Mouse (Mus musculus) heart, embryonic 11.5 days (tissue): ENCODE measurements around the gene Chmp2a. TPM values are rescaled to one million over a fixed set of nuclear protein-coding genes. Genes with fewer than 3 reads are reported as not detected.

Source experiments
- ATAC-seq: fragments of 200-750 bp; cut with Nextera tagmentation; replicated peaks from 2 replicates; pipeline ENCODE4 v1.8.0; 2017; ENCODE audit warnings: moderate library complexity; ENCODE audit not compliant: insufficient number of reproducible peaks, low FRiP score, low TSS enrichment
- H3K27ac ChIP-seq: fragments of 300-500 bp; sonication (generic); 2 replicates; pipeline ENCODE4 v1.5.1; 2014; ENCODE audit warnings: mild to moderate bottlenecking, low read depth, low read length
- H3K27me3 ChIP-seq: fragments of 300-500 bp; sonication (generic); 2 replicates; pipeline ENCODE4 v1.6.1; 2014; ENCODE audit warnings: mild to moderate bottlenecking, low read length, mixed read lengths; ENCODE audit not compliant: control insufficient read depth, insufficient read depth
- H3K36me3 ChIP-seq: fragments of 300-500 bp; sonication (generic); 2 replicates; pipeline ENCODE4 v1.6.1; 2014; ENCODE audit warnings: mild to moderate bottlenecking, low read length, moderate library complexity, mixed read lengths; ENCODE audit not compliant: control insufficient read depth, insufficient read depth
- H3K4me1 ChIP-seq: fragments of 300-500 bp; sonication (generic); 2 replicates; pipeline ENCODE4 v1.6.1; 2014; ENCODE audit warnings: low read length; ENCODE audit not compliant: control insufficient read depth, insufficient read depth
- H3K4me2 ChIP-seq: fragments of 300-500 bp; sonication (generic); 2 replicates; pipeline ENCODE4 v1.6.1; 2014; ENCODE audit warnings: mild to moderate bottlenecking, moderate library complexity
- H3K4me3 ChIP-seq: fragments of 300-500 bp; sonication (generic); 2 replicates; pipeline ENCODE4 v1.5.1; 2014; ENCODE audit warnings: low read depth, low read length
- H3K9ac ChIP-seq: fragments of 300-500 bp; sonication (generic); 2 replicates; pipeline ENCODE4 v1.6.1; 2014; ENCODE audit warnings: mild to moderate bottlenecking, low read depth, low read length, moderate library complexity
- H3K9me3 ChIP-seq: fragments of 300-500 bp; sonication (generic); replicated peaks from 2 replicates; pipeline ENCODE4 v1.6.1; 2016; ENCODE audit warnings: low read length; ENCODE audit not compliant: control insufficient read depth
- WGBS: fragments of 180-500 bp; shearing (Covaris S2); extraction: QIAGEN DNeasy Blood & Tissue Kit; methylation state at CpG from one replicate; pipeline ENCODE4 v1.1.7; 2014; ENCODE audit not compliant: insufficient replicate concordance; 5-methylcytosine and 5-hydroxymethylcytosine counted together
- polyA plus RNA-seq: library from polyadenylated mRNA; unstranded; fragments of >200 nt; fragmentation: Nextera tagmentation; extraction: Ambion mirVana; gene quantifications from 2 replicates; pipeline ENCODE4 v1.2.1, GENCODE M21; 2014

Chmp2a gene
- polyA plus RNA-seq, 1 experiment from 2014 or later = 149 TPM

- WGBS = 59% methylated on average over 4 of the region's 4 CpGs
- no peak for ATAC-seq
- H3K9ac ChIP-seq = no peak overlapping the region
- no peaks in the 10 kb centered on the region for H3K9me3 ChIP-seq
- H3K4me3 ChIP-seq = no peak overlapping the region
- H3K4me1 ChIP-seq = peaks cover 6% of the 10 kb centered on the region; the same call in 1 of the 2 replicates
- H3K4me2 ChIP-seq = no peak overlapping the region
- H3K27me3 ChIP-seq = no peaks in the 10 kb centered on the region
- H3K27ac ChIP-seq = no peak overlapping the region
- no peaks in the 10 kb centered on the region for H3K36me3 ChIP-seq
Measured at GRCm38 (mm10) chr7:13013671-13014070, 20.9 kb downstream of the Chmp2a start.

- Histone ChIP-seq H3K4me1 (peaks cover 13% of the 10 kb centered on the region; the same call in 1 of the 2 replicates), H3K27me3 (peaks cover 14% of the 10 kb centered on the region), H3K9ac (peak within 1 kb of the TSS; percentile 91), H3K36me3 (no peaks in the 10 kb centered on the region), H3K4me2 (peak within 1 kb of the TSS; percentile 93), H3K4me3 (peak within 1 kb of the TSS; percentile 70), H3K27ac (peak within 1 kb of the TSS; percentile 94), H3K9me3 (no peaks in the 10 kb centered on the region)
- ATAC-seq = no peak; the same call in 1 of the 2 replicates
- WGBS = 15% methylated on average over 26 of the region's 26 CpGs
Measured at GRCm38 (mm10) chr7:13010005-13010908, 24.4 kb downstream of the Chmp2a start, which contains the start of gene Zbtb45. Gene Zbtb45 (minus strand): TSS chr7:13010034.

GRCm38 (mm10) chr7:13009143-13010004 lies 25.2 kb downstream of the Chmp2a start:
- ATAC-seq = peak; percentile 81

GRCm38 (mm10) chr7:13007341-13008092 lies 27.1 kb downstream of the Chmp2a start:
- H3K27me3 ChIP-seq = peaks cover 14% of the 10 kb centered on the region
- H3K4me2 ChIP-seq = peak overlapping the region; percentile 44
- no peak for ATAC-seq
- WGBS = 30% methylated on average over 57 of the region's 57 CpGs
- H3K9ac ChIP-seq = peak overlapping the region; percentile 58; the same call in 1 of the 2 replicates
- peaks cover 13% of the 10 kb centered on the region; the same call in 1 of the 2 replicates for H3K4me1 ChIP-seq
- H3K9me3 ChIP-seq = no peaks in the 10 kb centered on the region
- H3K27ac ChIP-seq = no peak overlapping the region
- no peaks in the 10 kb centered on the region for H3K36me3 ChIP-seq
- peak overlapping the region; percentile 19; the same call in 1 of the 2 replicates for H3K4me3 ChIP-seq

More at GRCm38 (mm10) chr7:13009143-13010004, 25.2 kb downstream of the Chmp2a start:
- H3K4me2 ChIP-seq = peak overlapping the region; percentile 93
- H3K27ac ChIP-seq = peak overlapping the region; percentile 94
- H3K27me3 ChIP-seq = peaks cover 14% of the 10 kb centered on the region
- H3K9me3 ChIP-seq = no peaks in the 10 kb centered on the region
- WGBS = 1% methylated on average over 42 of the region's 42 CpGs
- H3K36me3 ChIP-seq = no peaks in the 10 kb centered on the region
- H3K4me1 ChIP-seq = peaks cover 13% of the 10 kb centered on the region; the same call in 1 of the 2 replicates
- peak overlapping the region; percentile 91 for H3K9ac ChIP-seq
- peak overlapping the region; percentile 70 for H3K4me3 ChIP-seq

GRCm38 (mm10) chr7:13006531-13006930 lies 28.1 kb downstream of the Chmp2a start:
- Histone ChIP-seq H3K4me2 (no peak overlapping the region), H3K9ac (no peak overlapping the region), H3K9me3 (no peaks in the 10 kb centered on the region), H3K4me3 (no peak overlapping the region), H3K27me3 (peaks cover 14% of the 10 kb centered on the region), H3K27ac (no peak overlapping the region), H3K36me3 (no peaks in the 10 kb centered on the region), H3K4me1 (peaks cover 13% of the 10 kb centered on the region; the same call in 1 of the 2 replicates)
- no peak for ATAC-seq
- WGBS = 84% methylated on average over 10 of the region's 10 CpGs

- Histone ChIP-seq H3K27me3 (peaks cover 14% of the 10 kb centered on the region), H3K4me2 (no peak overlapping the region), H3K9ac (no peak overlapping the region), H3K4me1 (peaks cover 13% of the 10 kb centered on the region; the same call in 1 of the 2 replicates), H3K36me3 (no peaks in the 10 kb centered on the region), H3K27ac (no peak overlapping the region), H3K4me3 (no peak overlapping the region), H3K9me3 (no peaks in the 10 kb centered on the region)
- no peak for ATAC-seq
- 82% methylated on average over 17 of the region's 17 CpGs for WGBS
Measured at GRCm38 (mm10) chr7:13006011-13006410, 28.6 kb downstream of the Chmp2a start.

GRCm38 (mm10) chr7:13003380-13003779 lies 31.2 kb downstream of the Chmp2a start:
- no peaks in the 10 kb centered on the region for H3K36me3 ChIP-seq
- no peak overlapping the region for H3K4me3 ChIP-seq
- no peak overlapping the region for H3K4me2 ChIP-seq
- WGBS = 74% methylated on average over 5 of the region's 5 CpGs
- H3K27me3 ChIP-seq = peaks cover 14% of the 10 kb centered on the region
- H3K27ac ChIP-seq = no peak overlapping the region
- ATAC-seq = no peak
- H3K9me3 ChIP-seq = no peaks in the 10 kb centered on the region
- peaks cover 7% of the 10 kb centered on the region; the same call in 1 of the 2 replicates for H3K4me1 ChIP-seq
- H3K9ac ChIP-seq = no peak overlapping the region

GRCm38 (mm10) chr7:13001584-13001983 lies 33.0 kb downstream of the Chmp2a start:
- Histone ChIP-seq H3K4me2 (no peak overlapping the region), H3K9me3 (no peaks in the 10 kb centered on the region), H3K36me3 (no peaks in the 10 kb centered on the region), H3K4me3 (no peak overlapping the region), H3K4me1 (no peaks in the 10 kb centered on the region), H3K27ac (no peak overlapping the region), H3K9ac (no peak overlapping the region), H3K27me3 (no peaks in the 10 kb centered on the region)
- WGBS = 54% methylated on average over 1 of the region's 1 CpGs
- no peak for ATAC-seq
